Mouse (Mus musculus) liver, postnatal 0 days (tissue): ENCODE measurements at regions not wholly inside any gene's neighbourhood (a gene's known extent, or its start where the extent isn't known, plus 50 kb on each side); places are given as distances from the start of the nearest gene placed in this dataset.

ENCODE experiments used
- CTCF ChIP-seq: sonication (generic); IDR thresholded peaks from 2 replicates; pipeline ENCODE4 v1.5.1; 2016; ENCODE audit warnings: antibody characterized with exemption, low read depth
- EP300 ChIP-seq: IDR thresholded peaks from 2 replicates; pipeline ENCODE4 v1.6.1; 2016; ENCODE audit warnings: antibody characterized with exemption, low read depth, mild to moderate bottlenecking

DNA sequence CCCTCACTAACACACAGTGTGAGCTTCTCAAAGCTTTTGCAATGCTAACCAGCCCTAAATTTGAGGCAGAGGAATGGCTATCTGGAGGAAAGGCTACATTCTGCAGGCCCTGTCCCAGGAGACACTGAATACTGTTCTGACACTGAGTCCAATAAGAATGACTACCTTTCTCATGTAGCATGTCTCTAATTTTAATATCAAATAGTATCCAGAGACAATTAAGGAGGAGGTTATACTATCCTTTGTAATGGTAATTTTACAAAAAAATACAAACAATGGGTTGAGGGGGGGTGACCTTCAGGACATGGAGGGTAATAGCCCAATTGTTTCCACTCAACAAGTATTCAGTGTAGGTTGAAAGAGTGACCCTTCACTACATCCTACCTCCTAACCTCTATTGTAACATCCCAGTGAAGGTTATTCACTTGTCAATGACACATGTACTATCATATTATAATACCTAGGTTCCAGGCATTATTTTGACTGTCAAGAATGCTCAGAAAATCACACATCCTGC lies 222.7 kb downstream of the Gm826 start:
- no peak for TF ChIP-seq CTCF
- TF ChIP-seq EP300: no peak
